Mouse (Mus musculus): Measurements from ENCODE around the gene Oxct1. TPM values are rescaled to one million over a fixed set of nuclear protein-coding genes. Genes with fewer than 3 reads are reported as not detected.

The Oxct1 gene
- polyA plus RNA-seq (2014; fragmentation: Illumina TruSeq; extraction: RNeasy Lipid Tissue Mini Kit (QIAGEN cat#74804); ENCODE audit: low replicate concordance), result 203 TPM

GRCm38 (mm10) chr15:4026231-4026773 lies at the start of gene Oxct1:
TSS of gene Oxct1 (plus strand) at chr15:4026383.

GRCm38 (mm10) chr15:3979061-3979848 lies 46.9 kb upstream of the Oxct1 start, which contains the start of gene Fbxo4:
TSS of gene Fbxo4 (minus strand) at chr15:3979573.

GRCm38 (mm10) chr15:3995448-3996266 lies 30.5 kb upstream of the Oxct1 start, which contains the start of gene AW549877:
TSS of gene AW549877 (minus strand) at chr15:3995744.

Other genes with a start within 250 kb of the Oxct1 start
- gene Fbxo4, start 46.8 kb upstream of the Oxct1 start, polyA plus RNA-seq (2014; fragmentation: Illumina TruSeq; extraction: RNeasy Lipid Tissue Mini Kit (QIAGEN cat#74804); ENCODE audit: low replicate concordance), result 34.8 TPM
- gene AW549877, start 30.6 kb upstream of the Oxct1 start, polyA plus RNA-seq (2014; fragmentation: Illumina TruSeq; extraction: RNeasy Lipid Tissue Mini Kit (QIAGEN cat#74804); ENCODE audit: low replicate concordance), result 151 TPM